Mouse (Mus musculus) heart, embryonic 15.5 days (tissue): ENCODE measurements at regions not wholly inside any gene's neighbourhood (a gene's known extent, or its start where the extent isn't known, plus 50 kb on each side); places are given as distances from the start of the nearest gene placed in this dataset.

Experiments
- ATAC-seq: fragments of 200-750 bp; cut with Nextera tagmentation; replicated peaks from 2 replicates; pipeline ENCODE4 v1.8.0; 2017; ENCODE audit warnings: low read depth, moderate TSS enrichment; ENCODE audit not compliant: insufficient number of reproducible peaks, insufficient read depth, low FRiP score
- H3K27ac ChIP-seq: fragments of 300-500 bp; sonication (generic); 2 replicates; pipeline ENCODE4 v1.5.1; 2015; ENCODE audit warnings: mild to moderate bottlenecking, inconsistent platforms
- H3K27me3 ChIP-seq: fragments of 300-500 bp; sonication (generic); 2 replicates; pipeline ENCODE4 v1.6.1; 2015; ENCODE audit warnings: inconsistent platforms
- H3K36me3 ChIP-seq: fragments of 300-500 bp; sonication (generic); 2 replicates; pipeline ENCODE4 v1.6.1; 2015; ENCODE audit warnings: mild to moderate bottlenecking, inconsistent platforms
- H3K4me1 ChIP-seq: fragments of 300-500 bp; sonication (generic); replicated peaks from 2 replicates; pipeline ENCODE4 v1.6.1; 2015; ENCODE audit warnings: inconsistent platforms
- H3K4me2 ChIP-seq: fragments of 300-500 bp; sonication (generic); 2 replicates; pipeline ENCODE4 v1.6.1; 2015; ENCODE audit warnings: inconsistent platforms, mild to moderate bottlenecking, moderate library complexity
- H3K4me3 ChIP-seq: fragments of 300-500 bp; sonication (generic); 2 replicates; pipeline ENCODE4 v1.5.1; 2015; ENCODE audit warnings: mild to moderate bottlenecking, inconsistent platforms
- H3K9ac ChIP-seq: fragments of 300-500 bp; sonication (generic); 2 replicates; pipeline ENCODE4 v1.6.1; 2015; ENCODE audit warnings: mild to moderate bottlenecking, inconsistent platforms
- H3K9me3 ChIP-seq: fragments of 300-500 bp; sonication (generic); replicated peaks from 2 replicates; pipeline ENCODE4 v1.6.1; 2016; ENCODE audit warnings: inconsistent platforms
- WGBS: fragments of 180-500 bp; shearing (Covaris S2); methylation state at CpG from one replicate; pipeline ENCODE4 v1.1.7; 2015; ENCODE audit warnings: mixed read lengths; 5-methylcytosine and 5-hydroxymethylcytosine counted together

DNA sequence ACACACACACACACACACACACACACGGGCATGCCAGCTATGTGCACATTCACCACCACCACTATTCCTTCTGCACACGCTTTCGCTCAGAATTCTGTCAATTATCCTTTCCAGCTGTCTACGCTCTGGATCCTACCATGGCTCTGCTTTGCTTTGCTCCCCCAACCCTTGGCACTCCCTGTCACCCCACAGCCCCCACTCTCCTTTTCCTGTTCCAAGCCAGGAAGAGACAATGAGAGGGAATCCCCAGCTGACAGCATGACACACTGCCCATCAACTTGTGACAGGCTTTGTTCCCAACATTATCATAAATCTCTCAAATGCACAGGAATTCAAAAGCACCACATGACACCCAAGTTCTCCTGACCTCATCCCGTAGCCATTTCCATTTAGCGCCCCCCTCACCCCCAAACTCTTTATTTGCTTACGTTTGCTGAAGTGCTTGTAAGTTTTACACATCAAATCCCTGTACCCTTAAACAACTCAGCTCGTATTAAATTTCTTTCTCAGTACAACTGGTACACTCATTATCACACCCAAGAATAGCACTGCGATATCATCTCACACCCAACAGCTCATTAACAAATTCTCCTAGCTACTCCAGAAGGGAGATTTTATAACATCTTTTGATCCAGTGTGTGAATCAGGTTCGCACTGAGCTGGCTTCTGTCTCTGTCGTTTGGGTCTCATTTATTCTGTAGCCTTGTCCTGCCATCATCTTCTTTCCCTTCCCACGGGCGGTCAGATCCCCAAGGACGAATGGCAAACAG, 140.3 kb downstream of the Ptpn20 start:
- Histone ChIP-seq H3K4me3 (no peak overlapping the region), H3K27ac (no peak overlapping the region), H3K4me1 (no peaks in the 10 kb centered on the region), H3K9me3 (no peaks in the 10 kb centered on the region), H3K4me2 (no peak overlapping the region), H3K36me3 (no peaks in the 10 kb centered on the region), H3K9ac (no peak overlapping the region), H3K27me3 (no peaks in the 10 kb centered on the region)
- WGBS: 68% methylated on average over 14 of the region's 14 CpGs
- no peak for ATAC-seq

- WGBS: 61% methylated on average over 5 of the region's 5 CpGs
- Histone ChIP-seq H3K36me3 (no peaks in the 10 kb centered on the region), H3K4me2 (no peak overlapping the region), H3K9ac (no peak overlapping the region), H3K4me1 (no peaks in the 10 kb centered on the region), H3K4me3 (no peak overlapping the region), H3K27me3 (no peaks in the 10 kb centered on the region), H3K9me3 (no peaks in the 10 kb centered on the region), H3K27ac (no peak overlapping the region)
- ATAC-seq: no peak
These were observed 143.7 kb downstream of the Ptpn20 start for GRCm38 (mm10) chr14:33732698-33733097.

DNA sequence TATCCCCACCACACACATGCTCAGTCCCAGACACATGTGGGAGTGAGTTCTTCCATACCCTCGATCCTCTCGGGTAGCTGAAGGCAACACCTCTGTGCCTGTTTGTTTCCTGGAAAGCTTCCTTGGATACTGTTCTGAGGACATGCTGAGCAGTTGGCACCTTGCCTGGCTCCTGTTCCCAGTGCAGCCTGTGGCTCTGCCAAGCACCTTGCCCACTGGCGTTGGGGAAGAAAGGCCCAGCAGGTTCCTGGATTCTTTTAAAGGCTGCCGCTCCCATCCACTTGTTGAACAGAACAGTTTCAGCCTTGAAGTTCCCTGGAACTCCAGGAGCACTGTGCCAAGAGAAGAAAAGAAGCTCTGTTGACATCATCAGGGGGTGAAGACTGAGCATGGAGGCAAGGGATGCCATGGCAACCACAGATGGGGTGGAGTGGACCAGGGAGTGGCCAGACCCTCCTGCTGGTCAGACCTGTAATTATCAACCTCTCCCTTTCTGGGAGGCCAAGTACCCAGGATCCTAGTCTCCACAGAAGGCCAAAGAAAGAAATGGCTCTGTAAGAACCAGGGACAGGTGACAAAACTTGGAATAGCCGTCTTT, 145.5 kb downstream of the Ptpn20 start:
- Histone ChIP-seq H3K9me3 (no peaks in the 10 kb centered on the region), H3K4me1 (no peaks in the 10 kb centered on the region), H3K4me3 (no peak overlapping the region), H3K27me3 (no peaks in the 10 kb centered on the region), H3K27ac (no peak overlapping the region), H3K36me3 (no peaks in the 10 kb centered on the region), H3K4me2 (no peak overlapping the region), H3K9ac (no peak overlapping the region)
- 78% methylated on average over 5 of the region's 5 CpGs for WGBS
- ATAC-seq: no peak

DNA sequence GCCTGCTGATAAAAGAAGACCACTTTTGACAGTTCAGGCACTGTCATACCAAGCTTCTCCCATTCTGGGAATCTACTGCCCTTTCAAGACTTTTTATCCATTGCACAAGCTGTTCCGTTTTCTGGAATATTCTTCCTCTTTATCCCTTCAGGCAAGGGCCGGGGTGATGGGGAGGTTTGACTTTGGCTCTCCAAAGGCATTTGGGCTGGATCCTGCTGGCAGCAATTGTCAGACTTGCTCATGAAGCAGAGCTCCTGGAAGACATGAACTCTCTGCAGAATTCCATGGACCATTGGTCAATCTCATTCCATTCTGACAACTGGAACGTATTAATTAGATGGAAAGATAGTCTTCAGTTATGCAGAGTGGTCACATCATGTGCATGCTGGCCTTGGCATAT, 146.6 kb downstream of the Ptpn20 start:
- no peaks in the 10 kb centered on the region for H3K27me3 ChIP-seq
- H3K4me1 ChIP-seq: no peaks in the 10 kb centered on the region
- no peak overlapping the region for H3K27ac ChIP-seq
- H3K36me3 ChIP-seq: no peaks in the 10 kb centered on the region
- ATAC-seq: no peak
- H3K9me3 ChIP-seq: no peaks in the 10 kb centered on the region
- no peak overlapping the region for H3K4me2 ChIP-seq
- 76% methylated on average over 3 of the region's 3 CpGs for WGBS
- no peak overlapping the region for H3K9ac ChIP-seq
- H3K4me3 ChIP-seq: no peak overlapping the region

DNA sequence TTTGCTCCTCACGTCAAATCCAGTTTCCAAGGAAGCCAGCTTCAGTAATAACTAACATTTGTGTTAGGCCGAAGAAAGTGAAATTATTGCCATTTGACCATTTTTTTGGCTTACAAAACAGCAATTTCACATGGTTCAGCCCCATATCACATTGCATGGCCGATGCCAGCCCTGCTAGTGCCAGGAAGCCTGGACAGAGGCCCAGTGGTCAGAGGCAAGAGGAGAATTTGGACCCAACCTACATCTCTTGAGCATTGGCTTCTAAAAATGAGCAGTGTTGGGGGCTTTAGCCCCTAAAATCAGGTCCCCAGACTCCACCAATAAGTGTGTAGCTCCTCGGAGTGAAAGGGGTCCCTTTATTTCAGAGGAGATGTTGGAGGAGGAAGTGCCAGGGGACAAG, 157.2 kb downstream of the Ptpn20 start:
- no peak overlapping the region for H3K27ac ChIP-seq
- 64% methylated on average over 4 of the region's 4 CpGs for WGBS
- H3K9ac ChIP-seq: no peak overlapping the region
- no peaks in the 10 kb centered on the region for H3K27me3 ChIP-seq
- H3K9me3 ChIP-seq: no peaks in the 10 kb centered on the region
- no peaks in the 10 kb centered on the region for H3K4me1 ChIP-seq
- no peak for ATAC-seq
- no peaks in the 10 kb centered on the region for H3K36me3 ChIP-seq
- H3K4me3 ChIP-seq: no peak overlapping the region
- no peak overlapping the region for H3K4me2 ChIP-seq

DNA sequence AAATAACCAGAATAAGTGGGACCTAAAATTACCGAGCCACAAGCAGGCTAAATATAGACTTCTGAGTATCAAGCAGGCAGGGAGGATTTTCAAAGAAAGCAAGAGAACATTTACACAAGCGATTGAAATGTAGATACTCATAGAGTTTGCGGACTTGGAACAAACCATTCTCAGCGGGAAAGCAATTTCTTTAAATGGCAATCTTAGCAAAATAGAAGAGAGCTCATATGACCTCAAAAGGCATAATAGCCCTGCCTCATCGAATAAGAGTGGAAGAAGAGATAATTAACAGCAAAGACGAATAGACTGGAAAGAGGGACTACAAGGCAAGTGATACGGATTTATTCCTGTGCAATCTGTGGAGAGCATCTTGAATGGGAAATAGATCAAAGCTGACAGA, 163.7 kb upstream of the Gdf10 start:
- no peak overlapping the region for H3K27ac ChIP-seq
- H3K27me3 ChIP-seq: no peaks in the 10 kb centered on the region
- no peaks in the 10 kb centered on the region for H3K4me1 ChIP-seq
- WGBS: 60% methylated on average over 7 of the region's 7 CpGs
- no peak overlapping the region for H3K4me2 ChIP-seq
- no peak overlapping the region for H3K9ac ChIP-seq
- no peak overlapping the region for H3K4me3 ChIP-seq
- no peak for ATAC-seq
- H3K9me3 ChIP-seq: no peaks in the 10 kb centered on the region
- no peaks in the 10 kb centered on the region for H3K36me3 ChIP-seq

DNA sequence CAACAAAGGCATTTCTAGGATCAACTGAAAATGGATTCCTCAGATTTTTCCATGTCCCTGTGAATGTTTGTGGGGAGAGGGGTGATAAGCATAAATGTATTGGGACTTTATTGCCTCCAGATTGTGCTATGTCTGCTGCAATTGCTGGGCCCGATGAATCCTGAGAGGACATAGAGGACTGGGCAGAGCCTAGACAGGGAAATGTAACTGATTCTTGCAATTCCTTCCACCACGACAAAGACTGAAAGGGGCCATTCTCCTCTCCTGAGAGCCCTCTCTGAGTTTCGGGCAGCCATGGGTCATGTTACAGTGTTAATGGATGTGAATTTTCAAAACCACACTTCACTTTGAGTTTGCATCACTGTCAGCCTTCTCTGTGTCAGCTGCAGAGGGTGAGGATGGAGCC, 159.7 kb upstream of the Gdf10 start:
- H3K27me3 ChIP-seq: no peaks in the 10 kb centered on the region
- H3K4me3 ChIP-seq: no peak overlapping the region
- H3K4me1 ChIP-seq: no peaks in the 10 kb centered on the region
- ATAC-seq: no peak
- H3K27ac ChIP-seq: no peak overlapping the region
- no peaks in the 10 kb centered on the region for H3K9me3 ChIP-seq
- 44% methylated on average over 3 of the region's 3 CpGs for WGBS
- no peaks in the 10 kb centered on the region for H3K36me3 ChIP-seq
- H3K4me2 ChIP-seq: no peak overlapping the region
- H3K9ac ChIP-seq: no peak overlapping the region

DNA sequence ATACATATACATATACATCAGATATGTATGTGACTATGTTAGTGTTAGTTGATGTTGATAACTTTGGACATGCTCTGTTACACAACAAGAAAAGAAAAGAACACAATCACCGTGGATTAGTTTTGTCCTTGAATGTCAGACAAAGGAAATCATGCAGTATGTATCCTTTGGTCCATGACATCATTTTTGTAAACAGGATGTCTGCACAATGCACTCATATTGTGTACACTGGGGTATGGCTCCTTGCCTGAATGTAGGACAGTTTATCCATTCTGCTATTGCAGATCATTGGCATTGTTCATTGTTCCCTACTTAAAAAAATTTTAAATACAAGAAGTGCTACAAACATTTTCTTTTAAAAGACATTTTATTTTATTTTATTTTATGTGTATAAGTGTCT, 157.6 kb upstream of the Gdf10 start:
- H3K27ac ChIP-seq: no peak overlapping the region
- ATAC-seq: no peak
- no peaks in the 10 kb centered on the region for H3K36me3 ChIP-seq
- H3K4me1 ChIP-seq: no peaks in the 10 kb centered on the region
- H3K4me2 ChIP-seq: no peak overlapping the region
- no peaks in the 10 kb centered on the region for H3K27me3 ChIP-seq
- H3K4me3 ChIP-seq: no peak overlapping the region
- H3K9me3 ChIP-seq: no peaks in the 10 kb centered on the region
- no peak overlapping the region for H3K9ac ChIP-seq
- 60% methylated on average over 1 of the region's 1 CpGs for WGBS

GRCm38 (mm10) chr14:33772374-33772773, 151.0 kb upstream of the Gdf10 start:
- H3K27me3 ChIP-seq: no peaks in the 10 kb centered on the region
- no peak overlapping the region for H3K27ac ChIP-seq
- no peak overlapping the region for H3K9ac ChIP-seq
- H3K9me3 ChIP-seq: no peaks in the 10 kb centered on the region
- ATAC-seq: no peak
- WGBS: 86% methylated on average over 3 of the region's 3 CpGs
- H3K4me3 ChIP-seq: no peak overlapping the region
- H3K36me3 ChIP-seq: no peaks in the 10 kb centered on the region
- H3K4me1 ChIP-seq: no peaks in the 10 kb centered on the region
- H3K4me2 ChIP-seq: no peak overlapping the region

GRCm38 (mm10) chr14:33789556-33789955, 133.8 kb upstream of the Gdf10 start:
- Histone ChIP-seq H3K9ac (no peak overlapping the region), H3K27me3 (0 out of 2 replicates have a peak, but pooled peaks cover 7% of the 10 kb centered on the region), H3K27ac (no peak overlapping the region), H3K4me1 (no peaks in the 10 kb centered on the region), H3K36me3 (no peaks in the 10 kb centered on the region), H3K9me3 (no peaks in the 10 kb centered on the region), H3K4me2 (no peak overlapping the region), H3K4me3 (no peak overlapping the region)
- 31% methylated on average over 2 of the region's 2 CpGs for WGBS
- no peak for ATAC-seq

DNA sequence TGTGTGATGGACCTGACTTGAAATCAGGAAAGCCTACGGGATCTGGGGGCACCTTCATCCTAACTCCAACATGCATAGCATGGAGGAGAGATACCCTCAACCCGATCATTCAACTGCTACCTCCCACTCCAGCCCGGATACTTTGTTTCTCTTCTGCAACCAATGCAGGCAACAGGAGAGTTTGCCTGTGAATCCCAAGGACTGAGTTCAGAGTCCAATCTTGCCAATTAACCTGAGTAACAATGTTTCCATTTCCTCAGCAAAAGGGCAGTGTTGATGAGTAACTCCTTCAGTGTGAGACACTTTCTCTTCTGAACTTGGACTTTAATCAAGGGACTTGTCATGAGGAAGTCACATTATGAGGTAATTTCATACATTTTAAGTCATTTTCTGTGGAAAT, 129.1 kb upstream of the Gdf10 start:
- Histone ChIP-seq H3K9me3 (no peaks in the 10 kb centered on the region), H3K4me3 (no peak overlapping the region), H3K36me3 (no peaks in the 10 kb centered on the region), H3K27ac (no peak overlapping the region), H3K27me3 (peaks cover 7% of the 10 kb centered on the region; the same call in 1 of the 2 replicates), H3K9ac (no peak overlapping the region), H3K4me2 (no peak overlapping the region), H3K4me1 (no peaks in the 10 kb centered on the region)
- no peak for ATAC-seq
- WGBS: 76% methylated on average over 3 of the region's 3 CpGs
